Mouse (Mus musculus) neural tube, embryonic 11.5 days (tissue): ENCODE measurements around the gene Lrrc8d. TPM values are rescaled to one million over a fixed set of nuclear protein-coding genes. Genes with fewer than 3 reads are reported as not detected.
A peak's percentile ranks its signal among the peaks of the same experiment; 100 is the strongest.

ENCODE experiments used
- ATAC-seq: fragments of 200-750 bp; cut with Nextera tagmentation; 2 replicates; pipeline ENCODE4 v1.8.0; 2017; ENCODE audit warnings: moderate number of reproducible peaks, mild to moderate bottlenecking, moderate TSS enrichment, moderate library complexity; ENCODE audit not compliant: insufficient read depth, low FRiP score, low TSS enrichment
- DNase-seq: peaks from one replicate; pipeline ENCODE4 v3.0.0-alpha.2; 2015; ENCODE audit warnings: low spot score
- H3K27ac ChIP-seq: fragments of 300-500 bp; sonication (generic); 2 replicates; pipeline ENCODE4 v1.5.1; 2014; ENCODE audit warnings: low read depth, mild to moderate bottlenecking, low read length
- H3K27me3 ChIP-seq: fragments of 300-500 bp; sonication (generic); 2 replicates; pipeline ENCODE4 v1.6.1; 2014; ENCODE audit warnings: mild to moderate bottlenecking, low read length, mixed read lengths; ENCODE audit not compliant: control insufficient read depth, insufficient read depth
- H3K36me3 ChIP-seq: fragments of 300-500 bp; sonication (generic); 2 replicates; pipeline ENCODE4 v1.6.1; 2014; ENCODE audit warnings: mild to moderate bottlenecking, low read length, moderate library complexity, mixed read lengths; ENCODE audit not compliant: control insufficient read depth, insufficient read depth
- H3K4me1 ChIP-seq: fragments of 300-500 bp; sonication (generic); 2 replicates; pipeline ENCODE4 v1.6.1; 2014; ENCODE audit warnings: low read length, mixed read lengths; ENCODE audit not compliant: control insufficient read depth, insufficient read depth
- H3K4me2 ChIP-seq: fragments of 300-500 bp; sonication (generic); 2 replicates; pipeline ENCODE4 v1.6.1; 2014; ENCODE audit warnings: low read depth, mild to moderate bottlenecking, moderate library complexity
- H3K4me3 ChIP-seq: fragments of 300-500 bp; sonication (generic); 2 replicates; pipeline ENCODE4 v1.5.1; 2014; ENCODE audit warnings: low read depth, low read length
- H3K9ac ChIP-seq: fragments of 300-500 bp; sonication (generic); 2 replicates; pipeline ENCODE4 v1.6.1; 2014; ENCODE audit warnings: mild to moderate bottlenecking, low read length
- H3K9me3 ChIP-seq: fragments of 300-500 bp; sonication (generic); 2 replicates; pipeline ENCODE4 v1.6.1; 2016; ENCODE audit warnings: low read length; ENCODE audit not compliant: control insufficient read depth
- WGBS: fragments of 180-500 bp; shearing (Covaris S2); extraction: QIAGEN DNeasy Blood & Tissue Kit; methylation state at CpG from one replicate; pipeline ENCODE4 v1.1.7; 2014; 5-methylcytosine and 5-hydroxymethylcytosine counted together
- polyA plus RNA-seq: library from polyadenylated mRNA; unstranded; fragments of >200 nt; fragmentation: Nextera tagmentation; extraction: Ambion mirVana; gene quantifications from 2 replicates; pipeline ENCODE4 v1.2.1, GENCODE M21; 2014

The Lrrc8d gene
- polyA plus RNA-seq, 1 experiment from 2014 or later, result 28.6 TPM

DNA sequence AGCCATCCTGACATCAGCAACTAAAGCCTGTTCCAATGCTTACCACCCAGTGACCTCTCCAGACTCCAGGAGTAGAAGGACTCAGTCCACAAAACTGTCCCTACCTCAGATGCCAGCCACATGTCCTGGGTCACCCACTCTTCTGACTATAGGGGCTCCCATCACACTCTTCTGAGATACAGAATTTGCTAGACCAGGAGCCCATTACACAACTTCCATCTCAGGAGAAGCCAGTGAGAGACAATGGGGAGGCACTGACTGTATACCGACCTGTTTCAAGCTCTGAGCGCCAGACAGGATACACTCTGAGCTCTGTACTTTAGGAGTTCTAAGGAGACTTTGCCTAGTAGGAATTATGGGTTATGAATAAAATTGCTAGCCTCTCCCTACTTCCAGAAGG, 30.7 kb upstream of the Lrrc8d start:
- H3K27ac ChIP-seq, result no peak overlapping the region
- no peaks in the 10 kb centered on the region for H3K4me1 ChIP-seq
- DNase-seq, result no peak
- no peak overlapping the region for H3K4me2 ChIP-seq
- no peaks in the 10 kb centered on the region for H3K36me3 ChIP-seq
- no peaks in the 10 kb centered on the region for H3K27me3 ChIP-seq
- 87% methylated on average over 2 of the region's 2 CpGs for WGBS
- no peak overlapping the region for H3K9ac ChIP-seq
- no peaks in the 10 kb centered on the region for H3K9me3 ChIP-seq
- H3K4me3 ChIP-seq, result no peak overlapping the region
- ATAC-seq, result no peak

DNA sequence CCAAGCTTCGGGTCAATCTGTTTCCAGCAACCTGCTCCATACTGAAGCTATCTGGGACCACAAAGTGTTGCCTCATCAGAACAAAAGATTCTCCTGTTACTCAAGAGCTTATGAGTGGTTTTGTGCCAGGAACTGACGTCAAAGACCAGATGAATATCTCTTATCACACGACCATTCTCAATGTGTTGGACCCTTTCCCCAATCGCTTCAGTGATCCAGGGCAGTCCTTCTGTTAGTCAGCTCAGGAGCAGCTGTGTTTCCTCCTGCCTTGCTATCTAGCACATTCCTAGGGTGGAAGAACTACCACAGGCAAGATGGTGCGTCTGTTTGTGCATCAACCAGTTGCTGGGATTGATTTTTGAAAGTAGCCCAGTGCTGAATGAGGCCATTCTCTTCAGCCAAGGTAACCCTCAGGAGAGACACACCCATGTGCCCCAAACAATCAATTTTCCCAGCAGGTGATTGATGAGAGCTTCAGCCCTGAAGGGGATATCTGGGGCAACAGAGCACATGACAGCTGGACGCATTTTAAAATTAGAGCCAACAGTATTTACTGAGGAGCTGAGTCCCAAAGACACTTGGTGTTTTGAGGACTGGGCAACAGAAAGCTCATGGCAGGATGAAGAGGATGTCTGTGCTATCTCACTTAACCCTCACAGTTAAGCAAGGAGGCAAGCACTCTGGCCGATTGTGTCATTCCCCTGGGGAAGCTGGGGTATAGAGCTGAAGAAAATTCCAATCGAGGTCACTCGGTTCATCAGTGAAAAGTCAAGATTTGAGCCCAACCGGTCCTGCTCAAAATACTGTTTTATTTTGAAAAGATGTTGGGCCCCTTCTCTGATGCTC, 30.0 kb upstream of the Lrrc8d start:
- Histone ChIP-seq H3K4me2 (no peak overlapping the region), H3K4me3 (no peak overlapping the region), H3K27me3 (no peaks in the 10 kb centered on the region), H3K9ac (no peak overlapping the region), H3K4me1 (no peaks in the 10 kb centered on the region), H3K9me3 (no peaks in the 10 kb centered on the region), H3K36me3 (no peaks in the 10 kb centered on the region), H3K27ac (no peak overlapping the region)
- 80% methylated on average over 10 of the region's 10 CpGs for WGBS
- ATAC-seq (no peak), DNase-seq (no peak)

- no peak overlapping the region for H3K4me2 ChIP-seq
- no peaks in the 10 kb centered on the region for H3K36me3 ChIP-seq
- no peak overlapping the region for H3K9ac ChIP-seq
- DNase-seq (no peak), ATAC-seq (no peak)
- H3K9me3 ChIP-seq, result no peaks in the 10 kb centered on the region
- H3K27me3 ChIP-seq, result no peaks in the 10 kb centered on the region
- 45% methylated on average over 4 of the region's 4 CpGs for WGBS
- no peaks in the 10 kb centered on the region for H3K4me1 ChIP-seq
- H3K27ac ChIP-seq, result no peak overlapping the region
- H3K4me3 ChIP-seq, result no peak overlapping the region
These were observed 27.4 kb upstream of the Lrrc8d start for GRCm38 (mm10) chr5:105672332-105672731.

- no peaks in the 10 kb centered on the region for H3K9me3 ChIP-seq
- WGBS, result 92% methylated on average over 4 of the region's 4 CpGs
- no peak overlapping the region for H3K4me3 ChIP-seq
- no peak overlapping the region for H3K4me2 ChIP-seq
- H3K27me3 ChIP-seq, result no peaks in the 10 kb centered on the region
- peaks cover 6% of the 10 kb centered on the region for H3K4me1 ChIP-seq
- H3K9ac ChIP-seq, result no peak overlapping the region
- H3K27ac ChIP-seq, result no peak overlapping the region
- H3K36me3 ChIP-seq, result no peaks in the 10 kb centered on the region
- no peak for ATAC-seq
- DNase-seq, result no peak
These were observed 24.3 kb upstream of the Lrrc8d start for GRCm38 (mm10) chr5:105675511-105675910.

DNA sequence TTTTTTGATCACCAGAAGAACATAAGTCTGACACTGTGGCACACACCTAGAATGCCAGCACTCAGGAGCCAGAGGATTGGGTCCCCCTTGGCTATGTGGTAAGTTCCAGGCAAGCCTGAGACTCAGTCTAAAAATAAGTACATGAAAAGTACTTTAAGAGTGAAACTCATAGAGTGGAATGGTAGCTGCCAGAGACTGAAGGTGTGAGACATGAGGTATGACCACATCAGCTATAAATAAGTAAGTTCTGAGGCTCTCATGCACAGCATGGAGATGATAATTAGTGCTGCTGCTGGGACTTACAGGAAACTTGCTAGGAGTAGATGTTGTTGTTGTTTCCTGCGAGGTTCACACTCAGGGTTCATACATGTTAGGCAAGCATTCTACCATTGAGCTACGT, 22.7 kb upstream of the Lrrc8d start:
- H3K27me3 ChIP-seq, result no peaks in the 10 kb centered on the region
- H3K27ac ChIP-seq, result no peak overlapping the region
- H3K4me3 ChIP-seq, result no peak overlapping the region
- 86% methylated on average over 2 of the region's 2 CpGs for WGBS
- no peaks in the 10 kb centered on the region for H3K9me3 ChIP-seq
- H3K4me2 ChIP-seq, result no peak overlapping the region
- ATAC-seq (no peak), DNase-seq (no peak)
- peaks cover 8% of the 10 kb centered on the region for H3K4me1 ChIP-seq
- H3K36me3 ChIP-seq, result no peaks in the 10 kb centered on the region
- no peak overlapping the region for H3K9ac ChIP-seq

- Histone ChIP-seq H3K9me3 (no peaks in the 10 kb centered on the region), H3K4me1 (peaks cover 8% of the 10 kb centered on the region), H3K4me3 (no peak overlapping the region), H3K27me3 (no peaks in the 10 kb centered on the region), H3K9ac (no peak overlapping the region), H3K4me2 (no peak overlapping the region), H3K36me3 (no peaks in the 10 kb centered on the region), H3K27ac (no peak overlapping the region)
- DNase-seq (no peak), ATAC-seq (no peak)
- WGBS, result 88% methylated on average over 8 of the region's 8 CpGs
These were observed 21.5 kb upstream of the Lrrc8d start for GRCm38 (mm10) chr5:105678243-105678642.

GRCm38 (mm10) chr5:105679261-105679660, 20.5 kb upstream of the Lrrc8d start:
- H3K9me3 ChIP-seq, result no peaks in the 10 kb centered on the region
- peaks cover 13% of the 10 kb centered on the region for H3K4me1 ChIP-seq
- H3K27me3 ChIP-seq, result no peaks in the 10 kb centered on the region
- ATAC-seq (no peak), DNase-seq (peak; percentile 8)
- no peak overlapping the region for H3K27ac ChIP-seq
- H3K4me3 ChIP-seq, result no peak overlapping the region
- H3K36me3 ChIP-seq, result no peaks in the 10 kb centered on the region
- no peak overlapping the region for H3K9ac ChIP-seq
- WGBS, result 63% methylated on average over 4 of the region's 4 CpGs
- no peak overlapping the region for H3K4me2 ChIP-seq

DNA sequence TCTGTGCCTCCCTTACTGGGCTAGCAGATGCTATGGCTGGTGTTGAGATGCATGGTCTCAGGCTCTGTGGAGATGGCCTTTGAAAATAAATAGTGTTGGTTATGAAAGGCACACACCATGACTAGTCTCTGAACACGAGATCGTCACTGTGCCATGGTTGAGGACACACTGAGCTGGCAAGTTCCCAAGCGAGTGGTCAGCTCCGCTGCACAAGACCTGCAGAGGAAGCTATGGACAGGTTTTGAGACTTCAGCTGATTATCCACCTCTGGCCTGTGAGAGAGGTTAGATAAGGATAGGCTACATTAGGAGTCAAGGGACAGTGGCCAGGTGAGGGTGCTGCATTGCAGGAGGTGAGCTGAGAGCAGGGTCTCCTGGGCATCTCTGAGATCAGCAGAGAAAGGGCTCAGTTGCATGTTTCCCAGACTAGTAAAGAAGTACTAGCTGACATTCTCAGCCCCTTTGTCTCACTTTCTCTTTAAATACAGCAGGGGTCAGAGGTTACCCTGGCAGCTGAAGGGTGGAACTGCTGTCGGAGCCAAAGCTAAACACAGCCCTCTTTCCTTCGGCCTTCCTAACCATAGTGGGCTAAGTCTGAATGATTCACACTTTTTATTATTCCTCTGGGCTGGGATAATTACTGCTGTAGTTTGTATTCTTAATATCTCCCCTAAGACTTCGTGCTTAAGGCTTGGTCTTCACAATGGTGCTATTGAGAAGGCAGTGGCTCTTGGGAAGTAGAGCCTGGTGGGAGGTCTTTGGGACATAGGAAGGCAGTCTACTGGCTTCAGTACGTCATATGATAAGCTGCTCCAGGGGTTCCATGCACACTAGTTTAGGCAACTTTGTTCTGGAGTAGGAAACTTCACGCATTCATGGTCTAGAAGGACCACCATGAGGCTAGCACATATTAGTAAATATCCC, 19.6 kb upstream of the Lrrc8d start:
- no peaks in the 10 kb centered on the region for H3K36me3 ChIP-seq
- H3K9me3 ChIP-seq, result no peaks in the 10 kb centered on the region
- no peak overlapping the region for H3K9ac ChIP-seq
- DNase-seq (peak; percentile 14), ATAC-seq (no peak)
- no peak overlapping the region for H3K4me3 ChIP-seq
- H3K4me2 ChIP-seq, result no peak overlapping the region
- H3K27me3 ChIP-seq, result no peaks in the 10 kb centered on the region
- no peak overlapping the region for H3K27ac ChIP-seq
- peaks cover 13% of the 10 kb centered on the region for H3K4me1 ChIP-seq
- 50% methylated on average over 9 of the region's 9 CpGs for WGBS
